Mouse (Mus musculus) monocyte, adult 5-6 weeks (primary cell): Measurements from ENCODE around the gene Tmco4. TPM values are rescaled to one million over a fixed set of nuclear protein-coding genes. Genes with fewer than 3 reads are reported as not detected.

Source experiments
- ATAC-seq: fragments of 153-309, 156-312 bp; replicated peaks from 2 replicates; pipeline ENCODE4 v1.8.0; 2017; ENCODE audit warnings: mild to moderate bottlenecking; ENCODE audit not compliant: low TSS enrichment, insufficient number of reproducible peaks, severe bottlenecking, poor library complexity, low FRiP score
- total RNA-seq: library from RNA; stranded (forward); fragments of 200-1000, 200-491, 200-594 nt; gene quantifications from 3 replicates; pipeline ENCODE4 v1.2.3, GENCODE M21; 2017

The Tmco4 gene
- total RNA-seq, 1 experiment from 2014 or later = 16.7 TPM

DNA sequence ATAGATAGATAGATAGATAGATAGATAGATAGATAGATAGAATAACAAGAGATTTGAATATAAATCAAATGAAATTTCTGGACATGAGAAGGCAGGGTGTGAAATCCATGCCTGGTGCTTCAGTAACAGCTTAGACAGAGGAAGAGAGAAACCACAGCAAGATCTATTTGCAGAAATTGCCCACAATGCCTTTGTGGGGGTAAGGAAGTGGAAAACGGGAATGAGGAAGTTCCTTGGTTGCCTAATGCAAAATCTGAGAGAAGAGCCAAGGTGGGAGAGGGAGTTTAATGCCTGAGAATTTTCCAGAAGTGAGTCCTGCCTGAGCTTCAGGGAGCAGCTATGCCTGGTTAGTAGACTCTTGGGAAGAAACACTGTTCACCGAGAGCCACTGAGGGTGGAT lies 70.9 kb downstream of the Tmco4 start:
- peak; percentile 55; the same call in 1 of the 2 replicates for ATAC-seq

DNA sequence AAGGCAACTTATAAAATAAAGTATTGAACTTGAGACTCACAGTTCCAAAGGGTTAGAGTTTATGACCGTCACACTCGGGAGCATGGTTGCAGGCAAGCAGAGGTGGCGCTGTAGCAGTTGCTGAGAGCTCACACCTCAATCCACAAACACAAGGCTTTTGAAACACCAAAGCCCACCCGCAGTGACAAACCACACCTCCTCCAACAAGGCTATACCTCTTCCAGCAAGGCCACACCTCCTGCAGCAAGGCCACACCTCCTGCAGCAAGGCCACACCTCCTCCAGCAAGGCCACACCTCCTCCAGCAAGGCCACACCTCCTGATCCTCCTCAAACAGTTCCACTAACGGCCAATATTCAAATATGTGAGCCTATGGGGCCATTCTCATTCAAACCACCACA lies 71.9 kb downstream of the Tmco4 start:
- no peak for ATAC-seq

GRCm38 (mm10) chr4:139046354-139046753 lies 73.7 kb downstream of the Tmco4 start:
- no peak for ATAC-seq

DNA sequence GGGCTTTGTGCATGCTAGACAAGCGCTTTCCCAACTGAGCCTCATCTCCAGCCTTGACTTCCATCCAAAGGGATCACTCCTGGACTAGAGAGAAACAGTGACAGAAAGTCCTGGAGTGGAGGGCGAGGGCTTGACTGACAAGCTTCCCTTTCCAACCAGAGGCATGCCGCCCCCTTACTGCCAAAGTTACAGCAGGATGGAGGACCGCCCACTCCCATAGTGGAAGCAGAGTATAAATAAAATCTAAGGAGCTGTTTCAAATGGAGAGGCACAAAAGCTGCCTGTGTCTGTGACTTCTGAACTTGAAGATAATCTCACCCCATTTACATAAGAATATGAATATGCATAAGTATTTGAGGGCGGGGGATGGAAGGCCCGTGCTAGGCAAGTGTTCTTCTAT lies 75.8 kb downstream of the Tmco4 start:
- no peak for ATAC-seq

DNA sequence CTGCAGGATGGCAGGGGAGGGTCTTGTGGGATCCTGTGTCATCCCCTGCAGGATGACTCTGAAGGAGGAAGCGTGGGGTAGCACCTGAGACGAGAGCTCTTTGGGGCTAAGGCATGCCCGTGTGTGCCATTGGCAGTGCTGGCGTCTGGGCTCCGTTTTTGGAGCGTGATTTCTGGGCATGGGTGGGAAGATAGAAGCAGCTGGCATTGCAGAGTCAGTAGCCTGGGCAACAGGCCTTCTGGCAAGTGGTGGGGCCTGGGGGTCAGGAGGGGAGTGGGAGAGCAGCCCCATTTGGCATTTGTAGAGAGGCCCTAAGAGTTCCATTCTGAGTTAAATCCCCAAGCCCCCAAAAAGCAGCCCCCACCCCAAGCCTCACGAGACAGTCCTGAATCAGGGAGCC lies 80.1 kb downstream of the Tmco4 start:
- no peak for ATAC-seq

GRCm38 (mm10) chr4:139053391-139053790 lies 80.7 kb downstream of the Tmco4 start:
- no peak for ATAC-seq

DNA sequence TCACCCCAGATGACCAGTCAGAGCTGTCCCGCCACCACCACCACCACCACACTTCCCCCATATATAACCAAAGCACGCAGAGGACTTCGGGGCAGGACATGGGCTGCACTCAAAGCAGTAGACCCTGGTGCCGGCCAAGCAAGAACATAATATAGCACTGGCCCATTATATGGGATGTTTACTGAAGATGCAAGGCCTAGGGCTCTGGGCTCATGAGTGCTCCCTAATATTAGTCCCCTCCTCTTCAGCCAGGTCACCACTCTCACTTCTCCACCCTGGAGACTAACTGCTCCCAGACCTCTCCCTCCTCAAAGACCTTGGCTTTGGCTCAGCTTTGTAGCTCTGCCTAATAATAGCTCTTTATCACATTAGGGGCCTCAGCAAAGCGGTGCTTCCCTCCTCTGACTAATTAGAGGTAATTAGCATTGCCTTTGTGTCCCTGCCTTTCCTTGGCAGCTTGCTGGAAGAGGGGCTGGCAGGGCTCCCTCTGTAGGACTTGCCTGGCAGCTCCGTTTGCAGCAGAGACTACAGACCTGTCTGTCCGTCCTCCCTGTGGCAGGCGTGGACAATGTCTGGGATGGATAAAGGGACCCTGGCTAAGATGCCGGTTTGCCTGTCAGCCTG lies 81.7 kb downstream of the Tmco4 start:
- no peak for ATAC-seq

- no peak for ATAC-seq
Observed at GRCm38 (mm10) chr4:139055336-139055735, 82.6 kb downstream of the Tmco4 start.

- ATAC-seq = no peak
Observed at GRCm38 (mm10) chr4:139055744-139056143, 83.1 kb downstream of the Tmco4 start.

DNA sequence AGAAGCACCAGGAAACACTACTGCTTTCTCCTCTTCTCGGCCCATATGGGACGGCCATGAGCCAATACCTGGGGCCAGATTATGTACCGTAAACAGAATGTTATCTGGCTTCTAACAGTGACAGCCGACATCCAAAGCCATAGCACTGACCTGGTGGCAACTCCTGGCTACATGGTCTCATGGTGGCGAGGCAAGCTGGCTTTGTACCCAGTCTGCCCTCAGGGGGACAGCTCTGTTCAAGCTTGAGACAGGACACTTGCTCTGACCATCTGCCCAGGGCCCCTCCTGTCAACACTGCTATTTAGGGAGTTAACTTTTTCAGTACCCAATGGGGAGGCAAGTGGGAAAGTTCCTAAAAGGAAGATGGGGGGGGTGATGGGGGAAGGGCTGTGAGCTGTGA lies 84.6 kb downstream of the Tmco4 start:
- no peak for ATAC-seq

DNA sequence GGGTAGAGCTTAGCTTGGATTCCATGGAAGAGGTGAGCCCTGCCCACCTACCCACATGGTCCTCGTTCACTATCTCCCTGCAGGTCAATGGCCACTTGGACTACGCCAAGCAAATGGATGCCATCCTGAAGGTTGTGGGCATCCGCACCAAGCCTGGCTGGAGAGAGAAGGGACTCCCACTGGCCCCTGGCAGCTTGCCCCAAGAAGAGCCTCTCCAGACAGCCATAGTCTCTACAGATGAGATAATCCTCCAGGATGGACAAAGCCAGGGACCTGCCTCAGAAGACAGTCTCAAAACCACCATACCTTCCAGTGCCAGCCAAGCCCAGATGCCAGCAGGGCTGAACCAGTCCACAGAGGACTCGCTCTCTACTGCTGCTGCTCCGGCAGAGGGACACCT lies 85.3 kb downstream of the Tmco4 start:
- ATAC-seq = no peak

GRCm38 (mm10) chr4:139059569-139059968 lies 86.9 kb downstream of the Tmco4 start:
- no peak for ATAC-seq

GRCm38 (mm10) chr4:139064831-139065230 lies 92.1 kb downstream of the Tmco4 start:
- ATAC-seq = no peak

DNA sequence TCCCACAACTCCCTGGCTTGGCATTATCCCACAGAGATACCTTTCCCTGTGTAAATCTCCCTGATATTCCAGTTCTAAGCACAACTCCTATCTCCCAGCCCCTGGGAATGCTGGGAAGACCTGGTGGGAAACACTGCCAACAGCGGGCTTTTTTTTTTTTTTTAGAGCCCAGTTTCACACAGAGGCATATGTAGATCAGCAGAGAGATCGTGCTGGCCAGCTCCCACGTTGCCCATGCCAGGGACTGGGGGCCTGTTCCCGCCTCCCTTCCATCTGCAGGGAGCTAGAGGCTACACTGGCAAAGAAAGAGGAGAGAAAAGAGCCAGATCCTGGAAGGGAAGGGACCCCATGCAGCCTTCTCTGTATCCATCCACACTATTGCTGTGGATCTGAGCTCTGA lies 95.6 kb downstream of the Tmco4 start:
- no peak for ATAC-seq

GRCm38 (mm10) chr4:139074060-139074459 lies 101.4 kb downstream of the Tmco4 start:
- no peak for ATAC-seq

DNA sequence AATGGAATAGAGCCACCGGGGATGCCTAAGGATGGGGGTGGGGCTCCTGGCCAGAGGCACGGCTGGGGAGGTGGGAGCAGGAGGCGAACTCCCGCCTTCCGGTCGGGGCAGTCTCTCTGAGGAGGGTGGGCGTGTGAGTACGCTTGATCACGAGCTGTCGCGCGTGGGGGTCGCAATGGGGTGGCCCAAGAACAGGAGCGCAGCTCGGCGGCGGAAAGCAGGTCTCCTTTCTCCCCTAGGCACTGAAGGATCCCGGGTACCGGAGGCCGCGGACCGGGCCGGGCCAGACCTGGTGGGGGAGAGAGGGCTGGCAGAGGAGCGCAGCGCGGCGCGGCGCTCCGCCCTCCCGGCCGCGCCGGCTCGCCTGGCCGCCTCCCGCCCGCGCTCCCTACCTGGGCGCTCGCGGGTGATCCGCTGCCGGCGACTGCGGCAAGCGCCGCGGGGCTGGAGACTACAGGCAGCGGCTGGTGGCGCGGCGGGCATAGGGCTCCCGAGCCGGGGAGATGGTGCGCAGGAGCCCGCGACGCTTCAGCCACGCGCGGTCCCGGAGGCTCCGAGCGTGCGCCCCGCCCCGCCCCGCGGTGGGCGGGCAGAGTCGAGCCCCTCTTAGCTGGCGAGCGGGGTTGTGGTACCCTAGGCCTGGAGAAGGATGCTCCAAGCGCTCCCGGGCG lies 102.5 kb downstream of the Tmco4 start, which contains the start of gene Htr6:
Htr6 (minus strand) TSS at position 530 of the 671 bp plus-strand sequence.
- no peak for ATAC-seq

DNA sequence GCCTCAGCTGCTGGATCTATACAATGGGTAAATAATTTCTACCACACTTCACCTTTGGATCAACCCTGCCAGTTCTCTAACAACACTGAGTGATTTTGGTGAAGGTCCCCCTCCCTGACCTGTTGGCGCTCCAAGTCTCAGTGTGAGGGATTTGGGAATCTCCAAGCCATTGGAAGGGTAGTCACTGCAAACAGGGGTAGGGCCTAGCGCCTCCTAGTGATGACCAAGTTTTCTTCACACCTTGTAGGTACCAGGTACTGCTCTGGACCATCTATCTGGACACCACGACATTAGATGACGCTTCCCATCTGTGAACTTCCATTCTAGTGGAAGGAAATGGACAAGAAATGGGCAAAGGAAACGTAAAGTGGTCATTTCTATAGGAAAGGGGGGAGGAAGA lies 103.2 kb downstream of the Tmco4 start:
- no peak for ATAC-seq

DNA sequence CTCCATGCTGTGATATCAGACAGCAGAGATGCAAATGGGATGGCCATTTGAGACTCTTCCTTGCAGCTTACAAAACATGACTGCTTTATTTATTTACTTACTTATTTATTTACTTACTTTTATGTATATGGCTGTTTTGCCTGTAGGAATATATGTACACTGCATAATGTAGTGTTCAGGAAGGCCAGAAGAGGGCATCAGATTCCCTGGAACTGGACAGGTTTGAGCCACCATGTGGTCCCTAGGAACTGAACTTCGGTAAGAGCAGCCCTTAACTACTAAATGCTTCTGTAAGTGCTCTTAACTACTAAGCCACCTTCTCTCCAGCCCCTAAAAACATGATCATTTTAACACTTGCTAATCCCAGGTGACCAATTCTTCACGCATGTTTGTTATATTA lies 105.6 kb downstream of the Tmco4 start:
- no peak for ATAC-seq

DNA sequence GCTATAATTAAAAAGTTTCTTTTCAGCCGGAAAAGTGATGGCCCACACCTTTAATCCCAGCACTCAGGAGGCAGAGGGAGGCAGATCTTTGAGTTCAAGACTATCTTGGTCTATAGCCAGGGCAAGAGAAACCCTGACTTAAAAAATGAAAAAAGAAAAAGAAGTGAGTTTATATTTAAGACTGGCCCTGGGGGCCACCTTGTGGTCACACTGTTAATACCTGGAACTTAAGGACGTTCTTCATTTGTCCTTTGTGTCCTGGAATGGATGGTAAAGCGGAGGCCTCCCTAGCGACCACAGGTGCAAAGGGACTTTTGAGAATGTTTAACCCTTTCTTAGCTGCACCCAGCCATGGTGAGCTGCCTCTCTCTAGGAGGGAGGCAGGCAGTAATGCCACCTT lies 106.0 kb downstream of the Tmco4 start:
- no peak for ATAC-seq

DNA sequence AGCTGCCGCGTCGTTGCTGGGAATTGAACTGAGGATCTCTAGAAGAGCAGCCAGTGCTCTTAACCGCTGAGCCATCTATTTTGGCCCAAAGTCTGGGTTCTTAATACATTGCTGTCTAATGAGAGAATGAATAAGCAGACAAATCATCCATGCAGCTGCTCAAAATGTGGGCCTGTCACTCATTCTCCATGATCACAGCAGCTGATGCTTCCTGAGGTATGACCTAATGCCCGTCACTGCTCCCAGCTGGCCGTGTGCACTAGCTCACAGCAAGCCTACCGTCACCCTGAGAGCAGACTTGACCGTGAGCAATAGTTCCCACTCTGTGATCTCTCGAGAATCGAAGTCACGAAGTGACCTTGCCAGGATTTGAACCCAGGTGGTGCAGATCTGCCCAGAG lies 106.8 kb downstream of the Tmco4 start:
- ATAC-seq = no peak

DNA sequence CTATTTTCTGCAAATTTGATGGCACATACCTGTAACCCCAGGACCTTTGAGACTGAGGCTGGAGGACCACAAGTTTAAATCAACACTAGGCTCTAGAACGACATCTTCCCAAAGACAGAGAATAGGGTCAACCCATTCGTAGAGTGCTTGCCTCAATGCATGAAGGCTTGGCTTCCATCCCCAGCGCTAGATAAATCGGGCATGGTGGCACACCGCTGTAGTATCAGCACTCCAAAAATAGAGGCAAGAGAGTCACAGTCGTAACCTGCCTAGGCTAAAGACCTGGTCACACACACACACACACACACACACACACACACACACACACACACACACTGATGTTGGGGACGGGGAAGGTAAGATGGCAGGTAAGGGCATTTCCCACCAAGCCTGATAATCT lies 107.6 kb downstream of the Tmco4 start:
- ATAC-seq = no peak
